Mouse (Mus musculus): ENCODE measurements around the gene H2al2a. TPM values are rescaled to one million over a fixed set of nuclear protein-coding genes. Genes with fewer than 3 reads are reported as not detected.

The H2al2a gene
- polyA plus RNA-seq, 1 experiment from 2014 or later: not detected

- Histone ChIP-seq H3K4me1 (replicated peaks; ENCODE audit: control insufficient read depth, insufficient read depth, low read length) (peaks cover 34% of the 10 kb centered on the region), H3K27ac (ENCODE audit: low read length) (no peak overlapping the region), H3K9ac (ENCODE audit: low read length) (no peak overlapping the region), H3K9me3 (ENCODE audit: control insufficient read depth, low read length) (no peaks in the 10 kb centered on the region), H3K4me3 (ENCODE audit: low read length) (no peak overlapping the region), H3K27me3 (ENCODE audit: control insufficient read depth, insufficient read depth, low read depth, low read length) (no peaks in the 10 kb centered on the region), H3K36me3 (ENCODE audit: control insufficient read depth, insufficient read depth, low read length) (no peaks in the 10 kb centered on the region), H3K4me2 (ENCODE audit: low read depth, low read length) (no peak overlapping the region)
- no peak for ATAC-seq (ENCODE audit: low read depth)
- WGBS: 65% methylated on average over 3 of the region's 3 CpGs
These were observed 41.5 kb upstream of the H2al2a start for GRCm38 (mm10) chr2:18038141-18038752.

GRCm38 (mm10) chr2:18037491-18037890 is 40.7 kb upstream of the H2al2a start, which contains the start of gene A930004D18Rik:
Gene A930004D18Rik (minus strand): TSS chr2:18037737.
- H3K9me3 ChIP-seq (ENCODE audit: control insufficient read depth, low read length): no peaks in the 10 kb centered on the region
- H3K36me3 ChIP-seq (ENCODE audit: control insufficient read depth, insufficient read depth, low read length): no peaks in the 10 kb centered on the region
- H3K4me3 ChIP-seq (ENCODE audit: low read length): no peak within 1 kb of the TSS
- H3K4me2 ChIP-seq (ENCODE audit: low read depth, low read length): no peak within 1 kb of the TSS
- 59% methylated on average over 2 of the region's 2 CpGs for WGBS
- no peak for ATAC-seq (ENCODE audit: low read depth)
- H3K27ac ChIP-seq (ENCODE audit: low read length): no peak within 1 kb of the TSS
- peaks cover 29% of the 10 kb centered on the region for H3K4me1 ChIP-seq (replicated peaks; ENCODE audit: control insufficient read depth, insufficient read depth, low read length)
- no peaks in the 10 kb centered on the region for H3K27me3 ChIP-seq (ENCODE audit: control insufficient read depth, insufficient read depth, low read depth, low read length)
- no peak within 1 kb of the TSS for H3K9ac ChIP-seq (ENCODE audit: low read length)

- peaks cover 16% of the 10 kb centered on the region for H3K4me1 ChIP-seq (replicated peaks; ENCODE audit: control insufficient read depth, insufficient read depth, low read length)
- ATAC-seq (ENCODE audit: low read depth): no peak
- H3K9ac ChIP-seq (ENCODE audit: low read length): no peak overlapping the region
- no peak overlapping the region for H3K27ac ChIP-seq (ENCODE audit: low read length)
- H3K27me3 ChIP-seq (ENCODE audit: control insufficient read depth, insufficient read depth, low read depth, low read length): no peaks in the 10 kb centered on the region
- 78% methylated on average over 10 of the region's 10 CpGs for WGBS
- no peak overlapping the region for H3K4me3 ChIP-seq (ENCODE audit: low read length)
- H3K36me3 ChIP-seq (ENCODE audit: control insufficient read depth, insufficient read depth, low read length): no peaks in the 10 kb centered on the region
- H3K9me3 ChIP-seq (ENCODE audit: control insufficient read depth, low read length): no peaks in the 10 kb centered on the region
- H3K4me2 ChIP-seq (ENCODE audit: low read depth, low read length): no peak overlapping the region
These were observed 37.9 kb upstream of the H2al2a start for GRCm38 (mm10) chr2:18034371-18035250.

- 77% methylated on average over 10 of the region's 10 CpGs for WGBS
- no peak overlapping the region for H3K4me3 ChIP-seq (ENCODE audit: low read length)
- H3K4me1 ChIP-seq (replicated peaks; ENCODE audit: control insufficient read depth, insufficient read depth, low read length): peaks cover 13% of the 10 kb centered on the region; the same call in 1 of the 2 replicates
- no peaks in the 10 kb centered on the region for H3K9me3 ChIP-seq (ENCODE audit: control insufficient read depth, low read length)
- H3K27ac ChIP-seq (ENCODE audit: low read length): no peak overlapping the region
- no peak overlapping the region for H3K4me2 ChIP-seq (ENCODE audit: low read depth, low read length)
- no peak for ATAC-seq (ENCODE audit: low read depth)
- no peaks in the 10 kb centered on the region for H3K27me3 ChIP-seq (ENCODE audit: control insufficient read depth, insufficient read depth, low read depth, low read length)
- no peaks in the 10 kb centered on the region for H3K36me3 ChIP-seq (ENCODE audit: control insufficient read depth, insufficient read depth, low read length)
- no peak overlapping the region for H3K9ac ChIP-seq (ENCODE audit: low read length)
These were observed 36.7 kb upstream of the H2al2a start for GRCm38 (mm10) chr2:18033166-18034108.

GRCm38 (mm10) chr2:18032538-18032895 is 35.8 kb upstream of the H2al2a start:
- peaks cover 13% of the 10 kb centered on the region; the same call in 1 of the 2 replicates for H3K4me1 ChIP-seq (replicated peaks; ENCODE audit: control insufficient read depth, insufficient read depth, low read length)
- no peak overlapping the region for H3K4me2 ChIP-seq (ENCODE audit: low read depth, low read length)
- H3K36me3 ChIP-seq (ENCODE audit: control insufficient read depth, insufficient read depth, low read length): no peaks in the 10 kb centered on the region
- H3K27me3 ChIP-seq (ENCODE audit: control insufficient read depth, insufficient read depth, low read depth, low read length): no peaks in the 10 kb centered on the region
- no peak for ATAC-seq (ENCODE audit: low read depth)
- H3K9ac ChIP-seq (ENCODE audit: low read length): no peak overlapping the region
- no peaks in the 10 kb centered on the region for H3K9me3 ChIP-seq (ENCODE audit: control insufficient read depth, low read length)
- H3K4me3 ChIP-seq (ENCODE audit: low read length): no peak overlapping the region
- no peak overlapping the region for H3K27ac ChIP-seq (ENCODE audit: low read length)
- 69% methylated on average over 5 of the region's 5 CpGs for WGBS

- Histone ChIP-seq H3K36me3 (ENCODE audit: control insufficient read depth, insufficient read depth, low read length) (no peaks in the 10 kb centered on the region), H3K4me2 (ENCODE audit: low read depth, low read length) (peak overlapping the region; percentile 93), H3K4me3 (ENCODE audit: low read length) (peak overlapping the region; percentile 53), H3K27ac (ENCODE audit: low read length) (peak overlapping the region; percentile 9; the same call in 1 of the 2 replicates), H3K9ac (ENCODE audit: low read length) (peak overlapping the region; percentile 83), H3K27me3 (ENCODE audit: control insufficient read depth, insufficient read depth, low read depth, low read length) (no peaks in the 10 kb centered on the region), H3K9me3 (ENCODE audit: control insufficient read depth, low read length) (no peaks in the 10 kb centered on the region), H3K4me1 (replicated peaks; ENCODE audit: control insufficient read depth, insufficient read depth, low read length) (peaks cover 16% of the 10 kb centered on the region; the same call in 1 of the 2 replicates)
- ATAC-seq (ENCODE audit: low read depth): no peak
- WGBS: 5% methylated on average over 33 of the region's 34 CpGs
These were observed 35.2 kb upstream of the H2al2a start for GRCm38 (mm10) chr2:18031831-18032537.

- Histone ChIP-seq H3K9ac (ENCODE audit: low read length) (peak overlapping the region; percentile 83), H3K9me3 (ENCODE audit: control insufficient read depth, low read length) (no peaks in the 10 kb centered on the region), H3K4me2 (ENCODE audit: low read depth, low read length) (peak overlapping the region; percentile 93), H3K27me3 (ENCODE audit: control insufficient read depth, insufficient read depth, low read depth, low read length) (no peaks in the 10 kb centered on the region), H3K4me3 (ENCODE audit: low read length) (peak overlapping the region; percentile 53), H3K4me1 (replicated peaks; ENCODE audit: control insufficient read depth, insufficient read depth, low read length) (peaks cover 20% of the 10 kb centered on the region; the same call in 1 of the 2 replicates), H3K36me3 (ENCODE audit: control insufficient read depth, insufficient read depth, low read length) (no peaks in the 10 kb centered on the region), H3K27ac (ENCODE audit: low read length) (no peak overlapping the region)
- no peak for ATAC-seq (ENCODE audit: low read depth)
- 10% methylated on average over 26 of the region's 26 CpGs for WGBS
These were observed 34.6 kb upstream of the H2al2a start for GRCm38 (mm10) chr2:18031271-18031821.

- Histone ChIP-seq H3K4me1 (replicated peaks; ENCODE audit: control insufficient read depth, insufficient read depth, low read length) (peaks cover 21% of the 10 kb centered on the region; the same call in 1 of the 2 replicates), H3K27me3 (ENCODE audit: control insufficient read depth, insufficient read depth, low read depth, low read length) (no peaks in the 10 kb centered on the region), H3K4me2 (ENCODE audit: low read depth, low read length) (no peak overlapping the region), H3K4me3 (ENCODE audit: low read length) (no peak overlapping the region), H3K9me3 (ENCODE audit: control insufficient read depth, low read length) (no peaks in the 10 kb centered on the region), H3K9ac (ENCODE audit: low read length) (no peak overlapping the region), H3K27ac (ENCODE audit: low read length) (no peak overlapping the region), H3K36me3 (ENCODE audit: control insufficient read depth, insufficient read depth, low read length) (no peaks in the 10 kb centered on the region)
- ATAC-seq (ENCODE audit: low read depth): no peak
- 68% methylated on average over 8 of the region's 8 CpGs for WGBS
These were observed 33.8 kb upstream of the H2al2a start for GRCm38 (mm10) chr2:18030581-18030980.
